Mouse (Mus musculus) adrenal gland (tissue): Measurements from ENCODE around the gene Wwox.

Source experiments
- intact Hi-C: fragments of 180-260 bp; cut with DNase I; formaldehyde crosslinking; loops from one replicate; pipeline ENCODE4 v1.15.1; 2025

Gene Wwox

DNA sequence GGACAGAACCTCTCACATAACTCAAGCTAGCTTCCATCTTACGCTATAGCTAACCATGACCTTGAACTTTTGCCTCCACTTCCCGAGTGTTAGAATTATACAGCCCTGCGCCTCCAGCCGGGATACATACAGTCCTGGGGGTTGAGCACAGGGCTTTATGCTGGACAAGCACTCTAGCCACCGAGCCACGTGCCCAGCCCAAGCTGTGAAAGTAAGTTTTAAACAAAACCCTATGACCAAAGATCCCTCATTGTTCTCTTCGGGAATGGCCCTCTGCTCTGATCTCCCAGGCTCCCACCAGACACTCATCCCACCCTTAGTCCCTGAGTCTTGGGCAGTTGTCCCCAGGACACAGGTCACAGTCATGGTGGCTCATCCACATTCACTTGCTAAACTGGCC, 625.9 kb downstream of the Wwox start:
- intact Hi-C loops, result no loop called here

- intact Hi-C loops, result no loop called here
Measured at GRCm38 (mm10) chr8:115066550-115067058, 627.1 kb downstream of the Wwox start.

GRCm38 (mm10) chr8:115068723-115069122, 629.3 kb downstream of the Wwox start:
- intact Hi-C loops, result no loop called here

GRCm38 (mm10) chr8:115070225-115070624, 630.8 kb downstream of the Wwox start:
- intact Hi-C loops, result no loop called here

- intact Hi-C loops, result no loop called here
Measured at GRCm38 (mm10) chr8:115071231-115071630, 631.8 kb downstream of the Wwox start.

- intact Hi-C loops, result no loop called here
Measured at GRCm38 (mm10) chr8:115078296-115078695, 638.8 kb downstream of the Wwox start.

DNA sequence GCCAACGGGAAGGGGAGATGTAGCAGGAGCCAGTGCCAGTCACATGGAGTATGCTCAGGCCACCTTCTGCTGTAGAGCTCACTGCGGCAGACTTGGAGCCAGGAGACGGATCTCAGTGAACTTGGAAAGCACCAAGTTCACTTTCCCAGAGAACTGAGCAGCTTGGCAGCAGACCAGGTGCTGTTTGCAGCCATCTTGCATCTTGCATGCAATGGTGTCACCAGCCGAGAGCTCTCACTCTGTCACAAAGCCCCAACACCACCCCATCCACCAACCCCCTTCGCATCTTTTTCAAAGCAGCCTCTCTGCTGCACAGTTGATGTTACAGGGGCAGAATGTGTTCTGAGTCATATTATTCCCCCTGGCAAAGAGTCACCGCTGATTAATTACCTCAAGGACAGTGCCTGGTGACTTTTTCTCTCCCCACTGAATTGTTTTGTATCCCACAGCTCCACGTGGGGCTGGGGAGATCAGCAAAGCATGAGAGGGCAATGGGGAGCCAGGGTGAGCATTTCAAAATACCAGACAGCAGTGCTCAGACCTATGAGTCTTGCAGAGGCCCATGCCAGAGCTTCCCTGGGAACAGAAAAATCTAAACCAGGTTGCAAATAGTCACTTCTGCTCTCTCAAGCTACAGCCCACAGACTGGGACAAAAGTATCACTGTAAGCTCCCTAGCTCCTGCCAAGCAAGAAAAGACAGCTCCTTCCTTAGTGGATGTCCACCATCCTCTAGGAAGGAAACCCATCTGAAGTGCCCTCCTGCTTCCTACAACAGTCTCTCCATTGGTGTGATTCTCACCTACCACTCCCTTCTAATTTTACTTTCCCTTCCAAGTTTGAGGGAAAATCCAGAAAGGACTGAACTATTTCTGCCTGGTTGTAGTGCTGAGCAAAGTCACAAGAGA, 642.1 kb downstream of the Wwox start:
- intact Hi-C loops, result loop anchor here (5.0 kb wide), 1 partner anchor 79 kb away; no protein-coding TSS in a partner anchor

GRCm38 (mm10) chr8:115088162-115088561, 648.7 kb downstream of the Wwox start:
- intact Hi-C loops, result no loop called here

GRCm38 (mm10) chr8:115089744-115090143, 650.3 kb downstream of the Wwox start:
- intact Hi-C loops, result loop anchor here (10.0 kb wide), 1 partner anchor 305 kb away; no protein-coding TSS in a partner anchor

GRCm38 (mm10) chr8:115090202-115090601, 650.7 kb downstream of the Wwox start:
- intact Hi-C loops, result loop anchor here (10.0 kb wide), 1 partner anchor 305 kb away; no protein-coding TSS in a partner anchor

DNA sequence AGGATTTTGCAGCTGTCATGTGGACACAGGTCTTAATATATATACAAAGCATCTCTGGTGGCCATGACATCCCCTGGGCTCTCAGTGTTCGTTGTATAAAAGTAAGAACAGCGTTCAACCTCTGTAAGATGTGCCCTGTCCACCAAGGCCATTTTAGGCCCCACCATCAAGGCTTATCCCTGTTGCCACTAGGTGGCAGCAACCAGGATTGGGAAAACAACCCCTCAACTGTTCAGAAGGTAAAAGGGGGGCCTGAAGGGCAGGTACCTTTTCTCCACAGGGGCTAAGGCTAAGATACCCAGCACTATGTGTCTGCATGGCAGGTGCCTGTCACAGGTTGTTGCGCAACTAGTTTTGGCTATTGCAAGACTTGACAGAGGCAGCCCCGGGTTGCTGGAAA, 656.1 kb downstream of the Wwox start:
- intact Hi-C loops, result loop anchor here (5.0 to 10.0 kb wide), 2 partner anchors 299 to 602 kb away; no protein-coding TSS in a partner anchor

- intact Hi-C loops, result loop anchor here (5.0 to 10.0 kb wide), 2 partner anchors 297 to 599 kb away; no protein-coding TSS in a partner anchor
Measured at GRCm38 (mm10) chr8:115097988-115098562, 658.6 kb downstream of the Wwox start.

DNA sequence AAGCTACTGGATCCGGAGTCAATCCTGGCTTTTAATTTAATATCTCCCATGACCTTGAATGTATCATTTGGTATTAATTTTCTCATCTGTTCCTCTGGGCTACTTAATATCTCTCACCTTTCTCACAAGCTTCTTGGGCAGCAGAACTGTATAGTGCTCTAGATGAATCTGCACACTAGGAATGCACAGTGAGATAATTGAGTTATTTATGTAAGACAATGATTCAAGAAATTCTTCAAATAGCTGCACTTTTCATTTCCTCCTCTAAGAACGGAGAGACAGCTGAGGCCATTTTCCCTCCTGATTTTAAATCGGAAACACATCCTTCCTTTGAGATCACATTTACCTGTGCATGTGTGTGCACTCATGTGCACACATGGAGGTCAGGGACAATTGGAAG, 669.9 kb downstream of the Wwox start:
- intact Hi-C loops, result no loop called here

GRCm38 (mm10) chr8:115110423-115110822, 671.0 kb downstream of the Wwox start:
- intact Hi-C loops, result no loop called here

DNA sequence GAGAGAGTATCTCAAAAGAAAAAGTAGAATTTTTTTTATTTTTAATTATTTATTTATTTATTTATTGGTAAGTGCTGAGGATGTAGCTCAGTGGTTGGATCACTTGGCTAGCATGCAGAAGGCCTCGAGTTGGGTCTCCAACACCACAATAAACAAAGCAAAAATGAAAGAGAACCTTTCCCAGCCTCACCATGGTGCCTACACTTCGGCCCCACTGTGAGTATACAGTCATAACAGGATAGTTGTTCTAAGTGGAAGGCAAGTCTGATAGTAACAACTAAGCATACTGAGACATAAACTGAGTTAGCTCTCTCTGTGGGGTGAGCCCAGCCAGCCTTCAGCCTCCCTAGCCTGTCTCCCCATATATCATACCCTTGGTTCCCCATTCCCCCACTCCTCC, 672.6 kb downstream of the Wwox start:
- intact Hi-C loops, result no loop called here

DNA sequence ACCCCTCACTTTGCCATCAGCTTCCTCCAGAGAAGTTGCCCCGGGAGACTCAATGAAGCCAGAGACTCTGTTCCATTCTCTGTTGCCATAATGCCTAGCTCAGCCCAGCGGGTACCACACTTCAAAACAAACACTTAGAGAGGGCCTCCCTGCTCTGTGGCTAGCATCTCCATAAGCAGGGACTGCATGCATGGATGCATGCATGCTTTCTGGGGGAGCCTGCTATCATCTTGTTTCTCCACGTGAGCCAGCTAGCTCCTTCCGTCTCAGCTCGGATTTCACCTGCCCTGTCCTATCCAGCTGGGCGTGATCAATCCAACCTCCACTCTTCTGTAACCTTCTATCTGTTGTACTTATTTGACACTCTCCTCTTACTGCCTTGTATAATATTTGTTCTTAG, 675.0 kb downstream of the Wwox start:
- intact Hi-C loops, result no loop called here

GRCm38 (mm10) chr8:115126081-115126480, 686.6 kb downstream of the Wwox start:
- intact Hi-C loops, result no loop called here

GRCm38 (mm10) chr8:115126674-115127073, 687.2 kb downstream of the Wwox start:
- intact Hi-C loops, result no loop called here

DNA sequence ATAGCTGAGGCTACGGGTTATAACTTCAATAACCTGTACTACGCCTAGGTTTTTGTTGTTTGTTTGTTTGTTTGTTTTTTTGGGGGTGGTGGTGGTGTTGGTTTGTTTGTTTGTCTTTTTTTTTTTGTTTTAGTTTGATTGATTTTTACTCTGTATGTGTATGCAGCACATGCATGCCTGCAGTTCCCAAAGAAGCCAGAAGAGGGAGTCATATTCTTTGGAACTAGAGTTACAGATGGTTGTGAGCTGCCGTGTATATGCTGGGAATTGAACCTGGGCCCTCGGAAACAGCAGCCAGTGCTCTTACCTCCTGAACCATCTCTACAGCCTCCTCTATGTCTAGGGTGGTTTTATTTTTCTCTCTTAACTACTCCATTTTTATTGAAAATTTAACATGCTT, 689.9 kb downstream of the Wwox start:
- intact Hi-C loops, result no loop called here

GRCm38 (mm10) chr8:115133119-115133518, 693.7 kb downstream of the Wwox start:
- intact Hi-C loops, result no loop called here

DNA sequence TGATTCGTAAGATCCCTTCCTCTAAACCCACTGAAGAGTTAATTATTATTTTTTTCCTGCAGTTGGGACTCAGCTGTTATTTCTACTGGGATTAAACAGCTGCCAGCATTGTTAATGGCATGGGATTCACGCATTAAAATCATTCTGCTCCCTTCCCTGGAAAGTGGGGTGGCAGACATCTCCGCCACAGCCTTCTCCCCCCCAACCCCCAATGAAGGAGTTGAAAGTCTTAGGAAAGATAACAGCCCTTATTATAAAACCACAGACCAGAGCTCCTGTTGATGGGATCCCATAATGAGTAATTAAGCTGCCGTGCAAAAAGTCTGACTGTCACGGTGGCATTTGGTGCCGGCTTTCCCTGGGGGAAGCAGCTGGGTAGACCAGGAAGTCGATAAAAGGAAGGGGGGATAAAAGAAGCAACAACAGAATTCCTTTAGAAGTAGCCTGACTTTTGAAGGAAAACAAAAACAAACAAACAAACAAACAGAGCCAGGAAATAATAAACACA, 694.3 kb downstream of the Wwox start:
- intact Hi-C loops, result no loop called here

DNA sequence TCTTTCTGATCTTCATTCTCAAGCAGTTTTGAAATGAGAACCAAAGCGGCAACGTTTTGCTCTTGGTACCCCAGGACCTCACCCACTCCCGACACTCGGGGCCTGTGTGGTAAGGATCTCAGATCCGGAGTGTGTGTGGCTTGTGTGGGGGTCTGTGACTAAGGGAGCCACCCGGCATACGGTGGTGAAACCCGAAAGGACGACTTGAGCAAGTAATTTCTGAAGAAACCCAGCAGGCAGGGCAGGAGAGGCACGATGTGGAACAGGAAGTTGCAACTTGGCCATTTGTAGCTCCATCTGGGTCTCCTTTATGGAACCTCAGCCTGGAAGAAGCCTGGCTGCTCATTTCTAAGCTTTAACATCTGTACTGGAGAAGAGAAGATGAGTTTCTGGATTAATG, 697.4 kb downstream of the Wwox start:
- intact Hi-C loops, result no loop called here
